Mouse (Mus musculus) heart, adult 2 months (tissue): ENCODE data around the gene Atmin. TPM values are rescaled to one million over a fixed set of nuclear protein-coding genes. Genes with fewer than 3 reads are reported as not detected.
A peak's percentile ranks its signal among the peaks of the same experiment; 100 is the strongest.

ENCODE experiments used
- DNase-seq, 2 experiments: peaks; one replicate each; pipeline ENCODE4 v3.0.0; 2021
- H3K27ac ChIP-seq: fragments of 200-600 bp; 2 replicates; pipeline ENCODE4 v1.8.1; 2022
- H3K27me3 ChIP-seq: fragments of 200-500 bp; 2 replicates; pipeline ENCODE4 v1.6.1; 2012; ENCODE audit warnings: mild to moderate bottlenecking, low read length, inconsistent platforms, mixed read lengths; ENCODE audit not compliant: control insufficient read depth, insufficient read depth
- H3K36me3 ChIP-seq: fragments of 200-500 bp; 2 replicates; pipeline ENCODE4 v1.6.1; 2012; ENCODE audit warnings: low read length, inconsistent platforms; ENCODE audit not compliant: control insufficient read depth, insufficient read depth
- H3K4me1 ChIP-seq: fragments of 200-500 bp; 2 replicates; pipeline ENCODE4 v1.6.1; 2011; ENCODE audit warnings: low read length; ENCODE audit not compliant: control insufficient read depth, insufficient read depth
- H3K4me3 ChIP-seq: fragments of 200-600 bp; 2 replicates; pipeline ENCODE4 v1.8.1; 2022
- H3K79me2 ChIP-seq: fragments of 200-500 bp; replicated peaks from 2 replicates; pipeline ENCODE4 v1.6.1; 2012; ENCODE audit warnings: mild to moderate bottlenecking, inconsistent platforms, low read length, moderate library complexity, mixed read lengths; ENCODE audit not compliant: control insufficient read depth, insufficient read depth
- H3K9ac ChIP-seq: fragments of 200-500 bp; 2 replicates; pipeline ENCODE4 v1.6.1; 2012; ENCODE audit warnings: low read depth, mild to moderate bottlenecking, control low read depth, inconsistent platforms, low read length, mixed read lengths
- CTCF ChIP-seq: fragments of 200-600 bp; IDR thresholded peaks from 2 replicates; pipeline ENCODE4 v1.8.1; 2022; ENCODE audit warnings: antibody characterized with exemption, mild to moderate bottlenecking, moderate library complexity
- EP300 ChIP-seq: fragments of 200-500 bp; IDR thresholded peaks from 2 replicates; pipeline ENCODE4 v1.6.1; 2011; ENCODE audit warnings: low read depth, low read length, control low read depth; ENCODE audit not compliant: insufficient read depth
- POLR2A ChIP-seq: fragments of 200-500 bp; IDR thresholded peaks from 2 replicates; pipeline ENCODE4 v1.6.1; 2011; ENCODE audit warnings: mild to moderate bottlenecking, low read depth, low read length, control low read depth; ENCODE audit not compliant: insufficient read depth
- WGBS: fragments of 180-500 bp; shearing (Covaris S2); methylation state at CpG from one replicate; pipeline ENCODE4 v1.1.7; 2018; 5-methylcytosine and 5-hydroxymethylcytosine counted together
- intact Hi-C: fragments of 180-260 bp; cut with DNase I; formaldehyde crosslinking; loops from one replicate; pipeline ENCODE4 v1.15.1; 2025
- polyA plus RNA-seq: library from polyadenylated mRNA; depleted of rRNA; stranded (reverse); fragments of >200 nt; gene quantifications from 2 replicates; pipeline ENCODE4 v1.2.3, GENCODE M21; 2012
- total RNA-seq, 2 experiments: library from RNA; stranded (reverse); gene quantifications; 2 replicates each; pipeline ENCODE4 v1.2.3; 2021

Gene Atmin
- total and polyA plus RNA-seq, 3 experiments = 9.3 to 16.5 (median 14.4) TPM

DNA sequence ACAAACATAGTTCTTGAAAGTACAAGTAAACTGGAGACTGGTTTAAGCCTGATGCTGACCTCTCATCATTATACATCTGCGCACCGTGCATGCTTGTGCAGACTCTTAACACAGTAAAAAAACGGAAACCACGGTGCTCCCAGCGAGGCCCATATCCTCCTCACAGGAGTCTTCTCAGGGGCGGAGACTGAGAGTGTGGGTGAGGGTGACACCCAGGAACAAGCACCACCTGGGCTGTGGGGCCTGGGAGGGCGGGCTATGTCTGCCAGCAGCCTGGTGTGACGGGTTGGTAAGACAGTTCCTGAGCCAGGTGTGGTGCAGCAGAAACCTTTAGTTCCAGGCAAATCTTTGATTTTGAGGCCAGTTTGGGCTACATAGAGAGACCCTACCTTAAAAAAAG is 9.2 kb downstream of the Atmin start:
- H3K9ac ChIP-seq = no peak overlapping the region
- no peak for DNase-seq
- 92% methylated on average over 8 of the region's 8 CpGs for WGBS
- H3K27me3 ChIP-seq = no peaks in the 10 kb centered on the region
- intact Hi-C loops = no loop called here
- H3K79me2 ChIP-seq = peaks cover 2% of the 10 kb centered on the region; the same call in 1 of the 2 replicates
- H3K27ac ChIP-seq = no peak overlapping the region
- TF ChIP-seq CTCF = no peak
- TF ChIP-seq POLR2A = no peak
- no peak for TF ChIP-seq EP300
- H3K36me3 ChIP-seq = no peaks in the 10 kb centered on the region
- no peak overlapping the region for H3K4me3 ChIP-seq
- peaks cover under 1% of the 10 kb centered on the region; the same call in 1 of the 2 replicates for H3K4me1 ChIP-seq

DNA sequence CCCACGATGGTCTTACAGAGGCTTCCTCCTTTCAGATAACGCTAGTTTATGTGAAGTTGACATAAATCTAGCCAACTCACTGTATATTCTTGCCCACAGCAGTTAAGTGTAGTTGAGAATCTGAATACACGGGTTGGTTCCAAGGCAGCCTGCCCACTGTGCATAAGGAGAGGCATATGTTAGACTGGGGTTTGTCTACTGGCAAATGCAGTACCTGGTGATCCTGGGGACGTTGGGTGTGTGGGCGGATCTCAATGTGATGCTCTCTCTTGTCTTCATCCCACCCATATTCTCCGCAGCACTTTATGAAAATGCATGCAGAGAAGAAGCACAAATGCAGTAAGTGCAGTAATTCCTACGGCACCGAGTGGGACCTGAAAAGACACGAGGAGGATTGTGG is 11.2 kb downstream of the Atmin start:
- intact Hi-C loops = no loop called here
- Histone ChIP-seq H3K36me3 (no peaks in the 10 kb centered on the region), H3K9ac (no peak overlapping the region), H3K79me2 (no peaks in the 10 kb centered on the region), H3K4me3 (no peak overlapping the region), H3K27me3 (no peaks in the 10 kb centered on the region), H3K27ac (no peak overlapping the region), H3K4me1 (no peaks in the 10 kb centered on the region)
- no peak for TF ChIP-seq EP300
- no peak for TF ChIP-seq POLR2A
- no peak for TF ChIP-seq CTCF
- WGBS = 91% methylated on average over 9 of the region's 9 CpGs
- DNase-seq = no peak

DNA sequence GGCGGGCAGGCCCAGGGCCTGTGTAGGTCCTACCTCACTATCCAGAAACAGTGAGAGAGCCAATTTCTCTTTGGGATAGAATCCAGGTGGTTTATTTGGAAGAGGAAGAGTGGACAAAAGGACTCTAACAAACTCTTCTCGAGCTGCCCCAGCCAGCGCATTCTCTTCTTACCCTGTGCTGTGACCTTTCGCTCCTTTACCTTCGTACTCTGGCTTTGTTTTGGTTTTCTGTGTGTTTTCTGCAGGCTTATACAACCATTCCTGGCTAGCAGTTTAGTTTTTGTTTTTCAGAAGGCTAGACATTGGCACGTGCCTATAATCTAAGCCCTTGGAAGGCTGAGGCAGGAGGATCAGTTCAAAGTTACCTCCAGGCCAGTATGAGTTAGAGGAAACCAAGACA is 26.3 kb downstream of the Atmin start:
- WGBS = 87% methylated on average over 6 of the region's 6 CpGs
- H3K79me2 ChIP-seq = no peaks in the 10 kb centered on the region
- no peak overlapping the region for H3K27ac ChIP-seq
- H3K4me1 ChIP-seq = no peaks in the 10 kb centered on the region
- no peaks in the 10 kb centered on the region for H3K36me3 ChIP-seq
- DNase-seq = no peak
- no peaks in the 10 kb centered on the region for H3K27me3 ChIP-seq
- no peak for TF ChIP-seq CTCF
- TF ChIP-seq EP300 = no peak
- no peak for TF ChIP-seq POLR2A
- H3K4me3 ChIP-seq = no peak overlapping the region
- intact Hi-C loops = no loop called here
- no peak overlapping the region for H3K9ac ChIP-seq

DNA sequence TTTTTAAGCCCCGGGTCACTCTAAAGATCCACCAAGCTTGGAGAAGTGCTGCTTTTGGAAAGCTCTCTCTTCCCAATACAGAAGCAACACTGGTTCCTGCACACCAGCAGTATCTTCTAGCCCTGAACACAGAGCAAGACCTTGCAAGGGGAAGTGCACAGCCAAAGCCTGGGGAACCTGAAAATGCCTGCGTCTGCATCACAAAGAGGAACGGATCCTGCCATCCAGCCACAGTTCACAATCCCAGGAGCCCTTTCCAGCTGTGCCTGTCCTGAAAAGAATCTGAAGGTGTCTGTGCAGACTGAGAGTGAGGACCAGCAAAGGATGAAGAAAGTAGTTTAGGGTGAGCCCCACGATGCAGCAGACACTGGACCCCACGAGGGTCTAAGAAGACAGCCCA is 31.9 kb downstream of the Atmin start:
- Histone ChIP-seq H3K4me3 (no peak overlapping the region), H3K27me3 (no peaks in the 10 kb centered on the region), H3K4me1 (peaks cover 2% of the 10 kb centered on the region; the same call in 1 of the 2 replicates), H3K36me3 (no peaks in the 10 kb centered on the region), H3K27ac (no peak overlapping the region), H3K9ac (no peak overlapping the region), H3K79me2 (no peaks in the 10 kb centered on the region)
- 38% methylated on average over 5 of the region's 5 CpGs for WGBS
- DNase-seq = peak in 1 of 2 experiments; percentile 9
- intact Hi-C loops = loop anchor here (5.0 kb wide), 1 partner anchor 182 kb away; the partner anchor contains the start of gene Gan
- TF ChIP-seq EP300 (no peak), CTCF (no peak), POLR2A (no peak)

DNA sequence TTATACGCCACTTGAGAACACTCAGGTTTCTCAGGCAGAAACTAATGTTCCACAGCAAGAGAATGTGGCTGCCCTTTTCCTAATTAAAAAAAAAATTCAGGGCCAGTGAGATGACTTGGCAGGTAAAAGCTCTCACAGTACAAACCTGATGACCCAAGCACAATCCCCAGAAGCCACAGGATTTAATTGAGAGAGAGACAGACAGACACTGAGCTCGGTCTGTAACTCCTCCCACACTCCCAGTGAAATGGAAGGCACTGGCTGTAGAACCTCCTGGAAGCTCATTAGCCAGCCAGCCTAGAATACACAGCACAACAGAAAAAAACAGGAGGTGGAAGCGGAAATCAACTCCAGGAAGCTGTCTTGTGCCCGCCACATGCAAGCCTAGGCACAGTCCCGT is 32.4 kb downstream of the Atmin start:
- Histone ChIP-seq H3K79me2 (no peaks in the 10 kb centered on the region), H3K4me1 (peaks cover 3% of the 10 kb centered on the region; the same call in 1 of the 2 replicates), H3K36me3 (no peaks in the 10 kb centered on the region), H3K27ac (no peak overlapping the region), H3K27me3 (no peaks in the 10 kb centered on the region), H3K4me3 (no peak overlapping the region), H3K9ac (no peak overlapping the region)
- TF ChIP-seq EP300 (no peak), CTCF (no peak), POLR2A (no peak)
- intact Hi-C loops = loop anchor here (5.0 kb wide), 1 partner anchor 182 kb away; the partner anchor contains the start of gene Gan
- WGBS = 56% methylated on average over 5 of the region's 5 CpGs
- DNase-seq = no peak

DNA sequence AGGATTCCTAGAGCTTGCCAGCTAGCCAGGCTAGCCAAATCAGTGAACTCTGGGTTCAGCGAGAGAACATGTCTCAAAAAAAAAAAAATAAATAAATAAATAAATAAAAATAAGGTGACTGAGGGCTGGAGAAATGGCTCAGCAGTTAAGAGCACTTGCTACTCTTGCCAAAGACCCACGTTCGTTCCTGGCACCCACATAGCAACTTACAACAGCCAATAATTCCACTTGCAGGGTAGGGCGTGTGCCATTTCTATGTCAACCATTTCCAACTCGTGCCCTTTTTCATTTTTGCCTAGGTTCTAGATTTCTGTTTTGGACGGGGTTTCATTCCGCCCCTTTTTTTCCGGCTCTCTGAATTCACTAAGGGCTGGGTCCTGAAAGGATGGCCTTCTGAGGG is 34.9 kb downstream of the Atmin start:
- H3K27ac ChIP-seq = no peak overlapping the region
- H3K27me3 ChIP-seq = no peaks in the 10 kb centered on the region
- H3K4me3 ChIP-seq = peak overlapping the region; percentile 95
- peaks cover 3% of the 10 kb centered on the region; the same call in 1 of the 2 replicates for H3K4me1 ChIP-seq
- no peak for DNase-seq
- 24% methylated on average over 8 of the region's 8 CpGs for WGBS
- TF ChIP-seq POLR2A = no peak
- TF ChIP-seq EP300 = no peak
- TF ChIP-seq CTCF = no peak
- intact Hi-C loops = loop anchor here (5.0 kb wide), 1 partner anchor 179 kb away; the partner anchor contains the start of gene Gan
- H3K79me2 ChIP-seq = no peaks in the 10 kb centered on the region
- no peaks in the 10 kb centered on the region for H3K36me3 ChIP-seq
- H3K9ac ChIP-seq = no peak overlapping the region
